ENCODE assay signal across 9 mouse cellular contexts in the genomic region with DNA sequence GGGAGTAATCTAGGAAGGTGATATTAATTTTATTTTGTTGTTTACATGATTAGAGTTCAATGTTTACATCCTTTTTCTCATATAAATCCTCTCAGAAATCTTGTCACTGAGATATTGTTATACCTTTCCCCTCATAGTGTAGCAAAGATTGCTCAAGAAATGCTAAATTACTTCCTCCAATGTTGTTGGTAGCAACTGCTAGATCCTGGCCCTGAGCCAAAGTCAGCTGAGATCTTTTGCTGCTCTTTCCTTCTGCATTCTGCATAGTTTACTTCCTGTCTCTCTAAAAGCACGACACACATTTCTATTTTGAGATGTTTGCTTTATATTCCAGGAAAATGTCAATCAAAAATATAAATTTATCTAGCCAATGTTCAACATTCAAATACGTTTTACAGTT.
DNase-seq lines count a peak whose midpoint lies in the region; ATAC-seq lines count a peak whose summit lies in the region.
"Had no signal": no experiment of that assay in that cellular context is flagged by ENCODE, and none has a peak within 500 bp of the region (broad histone marks: within the 10 kb centered on the region; RNA-seq: fewer than 3 reads in every experiment).

No protein-coding gene starts in this region.

- H3K27ac ChIP-seq in kidney, embryonic 15.5 days = no peak overlapping the region

- H3K36me3 ChIP-seq in kidney, embryonic 15.5 days = no peaks in the 10 kb centered on the region

- ATAC-seq in kidney, embryonic 15.5 days (replicated peaks; ENCODE audit: low FRiP score) = no peak

- H3K9ac ChIP-seq in kidney, embryonic 15.5 days = no peak overlapping the region

- H3K4me3 ChIP-seq in kidney, embryonic 15.5 days (replicated peaks) = no peak overlapping the region

- peak; percentile 7 to 16 for DNase-seq in cerebellum, postnatal 10 days
- DNase-seq in cerebellum, adult 11-12 months = no peak
- peak; percentile 13 for DNase-seq in kidney, postnatal 14 days
- peak; percentile 3 to 13 for DNase-seq in right cerebral cortex, adult 2 months (ENCODE audit: low spot score in 2 of 2)
- no peak for DNase-seq in right cerebral cortex, postnatal 25 days
- DNase-seq in telencephalon, adult 2 months (ENCODE audit: low read depth, low spot score) = peak; percentile 6
- DNase-seq in thymus, postnatal 25 days = no peak
- DNase-seq: heart, adult 18-20 months had no signal

- no peak overlapping the region for H3K4me2 ChIP-seq in kidney, embryonic 15.5 days

- H3K27me3 ChIP-seq in kidney, embryonic 15.5 days = no peaks in the 10 kb centered on the region

- WGBS in kidney, embryonic 15.5 days = 30% methylated on average over 2 of the region's 2 CpGs

- H3K9me3 ChIP-seq in kidney, embryonic 15.5 days (replicated peaks) = no peaks in the 10 kb centered on the region

- H3K4me1 ChIP-seq in kidney, embryonic 15.5 days = no peaks in the 10 kb centered on the region

Comparison
In these comparisons a context has a peak if more than half of its experiments do, and no peak if none do; other contexts are left out.
1. DNase-seq: peak in cerebellum, postnatal 10 days (2 of 2), kidney, postnatal 14 days (single experiment), right cerebral cortex, adult 2 months (2 of 2) and telencephalon, adult 2 months (single experiment); none in cerebellum, adult 11-12 months (single experiment), right cerebral cortex, postnatal 25 days (single experiment) and thymus, postnatal 25 days (single experiment).